Mouse (Mus musculus): ENCODE data around the gene Fggy.
A peak's percentile ranks its signal among the peaks of the same experiment; 100 is the strongest.

The Fggy gene

GRCm38 (mm10) chr4:95906141-95906540 lies 348.8 kb downstream of the Fggy start:
- DNase-seq (ENCODE audit: low spot score in 2 of 2) = no peak

GRCm38 (mm10) chr4:95909689-95910654 lies 352.7 kb downstream of the Fggy start:
- DNase-seq (ENCODE audit: low spot score in 2 of 2) = no peak

- no peak for DNase-seq (ENCODE audit: low spot score in 2 of 2)
Measured at GRCm38 (mm10) chr4:95913026-95913425, 355.7 kb downstream of the Fggy start.

- no peak for DNase-seq (ENCODE audit: low spot score in 2 of 2)
Measured at GRCm38 (mm10) chr4:95915628-95916579, 358.6 kb downstream of the Fggy start.

- no peak for DNase-seq (ENCODE audit: low spot score in 2 of 2)
Measured at GRCm38 (mm10) chr4:95917703-95918102, 360.4 kb downstream of the Fggy start.

GRCm38 (mm10) chr4:95920448-95920847 lies 363.1 kb downstream of the Fggy start:
- no peak for DNase-seq (ENCODE audit: low spot score in 2 of 2)

GRCm38 (mm10) chr4:95924210-95925184 lies 367.2 kb downstream of the Fggy start:
- peak; percentile 57 to 84 for DNase-seq (ENCODE audit: low spot score in 2 of 2)

- DNase-seq (ENCODE audit: low spot score in 2 of 2) = no peak
Measured at GRCm38 (mm10) chr4:95928846-95929245, 371.5 kb downstream of the Fggy start.

GRCm38 (mm10) chr4:95929936-95930335 lies 372.6 kb downstream of the Fggy start:
- DNase-seq (ENCODE audit: low spot score in 2 of 2) = no peak

GRCm38 (mm10) chr4:95931331-95931730 lies 374.0 kb downstream of the Fggy start:
- DNase-seq (ENCODE audit: low spot score in 2 of 2) = no peak

GRCm38 (mm10) chr4:95933801-95934356 lies 376.6 kb downstream of the Fggy start:
- DNase-seq (ENCODE audit: low spot score in 2 of 2) = no peak

- no peak for DNase-seq (ENCODE audit: low spot score in 2 of 2)
Measured at GRCm38 (mm10) chr4:95934384-95935035, 377.2 kb downstream of the Fggy start.

GRCm38 (mm10) chr4:95938701-95939100 lies 381.4 kb downstream of the Fggy start:
- no peak for DNase-seq (ENCODE audit: low spot score in 2 of 2)

GRCm38 (mm10) chr4:95947896-95948295 lies 390.6 kb downstream of the Fggy start:
- DNase-seq (ENCODE audit: low spot score in 2 of 2) = no peak

GRCm38 (mm10) chr4:95953328-95953727 lies 396.0 kb downstream of the Fggy start:
- no peak for DNase-seq (ENCODE audit: low spot score in 2 of 2)

- DNase-seq (ENCODE audit: low spot score in 2 of 2) = peak; percentile 85 to 95
Measured at GRCm38 (mm10) chr4:95966928-95967724, 409.8 kb downstream of the Fggy start, which contains the start of gene Hook1. Hook1 (plus strand) TSS chr4:95967240.

Measured in cerebellum, postnatal 4 days (tissue).